Comparison of ENCODE assay signal across 8 mouse cellular contexts in the genomic region with DNA sequence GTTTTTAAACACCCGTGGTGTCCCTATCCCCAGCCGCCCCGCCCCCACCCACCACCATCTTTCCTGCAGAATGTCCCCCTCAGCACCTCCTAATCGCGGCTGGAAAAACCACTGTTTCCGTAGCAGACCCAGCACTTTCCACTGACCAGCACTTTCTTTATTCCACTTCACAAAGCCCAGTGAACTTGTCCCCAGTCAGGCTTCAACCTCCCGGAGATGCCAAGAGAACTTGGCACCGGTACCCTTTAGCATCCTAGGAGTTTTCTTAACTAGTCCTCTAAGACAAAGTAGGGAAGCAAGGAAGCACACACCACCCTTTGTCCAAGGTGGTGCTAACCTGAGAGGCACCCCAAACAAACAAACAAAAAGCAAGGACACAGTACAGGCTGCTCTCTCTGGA. TPM values are rescaled to one million over a fixed set of nuclear protein-coding genes. Genes with fewer than 3 reads are reported as not detected.
DNase-seq lines count a peak whose midpoint lies in the region; ATAC-seq and TF ChIP-seq lines count a peak whose summit lies in the region.

No protein-coding gene starts in this region.

- no peak for TF ChIP-seq POLR2A in ES-Bruce4 (IDR thresholded peaks at IDR 0.05; ENCODE audit: insufficient read depth, low read length)

- H3K4me3 ChIP-seq in ES-Bruce4 (ENCODE audit: low read depth, low read length): peak overlapping the region; percentile 56
- peak overlapping the region; percentile 62 for H3K4me3 ChIP-seq in embryonic facial prominence, embryonic 14.5 days (ENCODE audit: low read depth, low read length)
- H3K4me3 ChIP-seq in heart, postnatal 0 days (ENCODE audit: low read depth, low read length): peak overlapping the region; percentile 88
- peak overlapping the region; percentile 85 for H3K4me3 ChIP-seq in lung, embryonic 15.5 days

- peak overlapping the region; percentile 62; the same call in 1 of the 2 replicates for H3K9ac ChIP-seq in ES-Bruce4 (ENCODE audit: low read depth, poor library complexity, severe bottlenecking)
- H3K9ac ChIP-seq in embryonic facial prominence, embryonic 14.5 days (ENCODE audit: low read depth, low read length): peak overlapping the region; percentile 96
- H3K9ac ChIP-seq in heart, postnatal 0 days (replicated peaks; ENCODE audit: low read depth, low read length): peak overlapping the region; percentile 93
- peak overlapping the region; percentile 72 for H3K9ac ChIP-seq in lung, embryonic 15.5 days

- peak overlapping the region; percentile 87 for H3K4me2 ChIP-seq in embryonic facial prominence, embryonic 14.5 days (ENCODE audit: low read depth, low read length)
- H3K4me2 ChIP-seq in heart, postnatal 0 days (ENCODE audit: low read depth, low read length): peak overlapping the region; percentile 71
- peak overlapping the region; percentile 68 for H3K4me2 ChIP-seq in lung, embryonic 15.5 days

- no peak for TF ChIP-seq EP300 in ES-Bruce4 (IDR thresholded peaks at IDR 0.05; ENCODE audit: insufficient read depth, low read depth, low read length)
- TF ChIP-seq EP300 in heart, postnatal 0 days (IDR thresholded peaks at IDR 0.05; ENCODE audit: low read depth): no peak

- TF ChIP-seq CTCF in ES-Bruce4 (IDR thresholded peaks at IDR 0.05; ENCODE audit: low read depth, low read length): no peak
- TF ChIP-seq CTCF in heart, postnatal 0 days (IDR thresholded peaks at IDR 0.05; ENCODE audit: low read depth): no peak

- WGBS in embryonic facial prominence, embryonic 14.5 days: under 1% methylated on average over 7 of the region's 8 CpGs
- WGBS in heart, postnatal 0 days: 0% methylated on average over 8 of the region's 8 CpGs
- WGBS in lung, embryonic 15.5 days: under 1% methylated on average over 8 of the region's 8 CpGs

- peak; percentile 53 for DNase-seq in 3T3-L1 (ENCODE audit: low read depth, low spot score)
- no peak for DNase-seq in embryonic facial prominence, embryonic 14.5 days (ENCODE audit: low spot score)
- DNase-seq in heart, postnatal 0 days (ENCODE audit: low spot score): peak; percentile 27
- peak; percentile 28 to 51 for DNase-seq in kidney, postnatal 4 days
- peak; percentile 58 for DNase-seq in right cerebral cortex, postnatal 4 days

- no peaks in the 10 kb centered on the region for H3K9me3 ChIP-seq in ES-Bruce4 (replicated peaks; ENCODE audit: control insufficient read depth, insufficient read depth, low read length, poor library complexity, severe bottlenecking)
- no peaks in the 10 kb centered on the region for H3K9me3 ChIP-seq in embryonic facial prominence, embryonic 14.5 days (ENCODE audit: control insufficient read depth, low read length)
- no peaks in the 10 kb centered on the region for H3K9me3 ChIP-seq in heart, postnatal 0 days (replicated peaks; ENCODE audit: control insufficient read depth, low read length)
- H3K9me3 ChIP-seq in lung, embryonic 15.5 days: no peaks in the 10 kb centered on the region

- H3K36me3 ChIP-seq in ES-Bruce4 (ENCODE audit: control insufficient read depth, insufficient read depth, low read length, poor library complexity, severe bottlenecking): no peaks in the 10 kb centered on the region
- H3K36me3 ChIP-seq in embryonic facial prominence, embryonic 14.5 days (ENCODE audit: control insufficient read depth, insufficient read depth, low read length): no peaks in the 10 kb centered on the region
- H3K36me3 ChIP-seq in heart, postnatal 0 days (replicated peaks; ENCODE audit: control insufficient read depth, insufficient read depth, low read length): no peaks in the 10 kb centered on the region
- H3K36me3 ChIP-seq in lung, embryonic 15.5 days: no peaks in the 10 kb centered on the region

- H3K4me1 ChIP-seq in ES-Bruce4 (ENCODE audit: control insufficient read depth, insufficient read depth, low read length): peaks cover 2% of the 10 kb centered on the region
- H3K4me1 ChIP-seq in embryonic facial prominence, embryonic 14.5 days (ENCODE audit: control insufficient read depth, insufficient read depth, low read length): peaks cover 21% of the 10 kb centered on the region
- H3K4me1 ChIP-seq in heart, postnatal 0 days (ENCODE audit: control insufficient read depth, insufficient read depth): peaks cover 24% of the 10 kb centered on the region
- H3K4me1 ChIP-seq in lung, embryonic 15.5 days: peaks cover 36% of the 10 kb centered on the region

- H3K27ac ChIP-seq in ES-Bruce4 (ENCODE audit: insufficient read depth, low read length): no peak overlapping the region
- peak overlapping the region; percentile 100 for H3K27ac ChIP-seq in embryonic facial prominence, embryonic 14.5 days (replicated peaks; ENCODE audit: low read depth, low read length)
- H3K27ac ChIP-seq in heart, postnatal 0 days (ENCODE audit: low read depth): peak overlapping the region; percentile 98
- H3K27ac ChIP-seq in lung, embryonic 15.5 days: peak overlapping the region; percentile 100

- no peak for ATAC-seq in embryonic facial prominence, embryonic 14.5 days (ENCODE audit: low read depth)
- no peak for ATAC-seq in heart, postnatal 0 days (ENCODE audit: insufficient read depth, low read depth)
- no peak for ATAC-seq in lung, embryonic 15.5 days (ENCODE audit: borderline replicate concordance, extremely low read depth, low FRiP score, low TSS enrichment)
- no peak for ATAC-seq in monocyte, adult 5-6 weeks (replicated peaks; ENCODE audit: insufficient number of reproducible peaks, low FRiP score, low TSS enrichment, poor library complexity, severe bottlenecking)

- no peaks in the 10 kb centered on the region for H3K27me3 ChIP-seq in ES-Bruce4 (ENCODE audit: control insufficient read depth, insufficient read depth, low read length, poor library complexity, severe bottlenecking)
- H3K27me3 ChIP-seq in embryonic facial prominence, embryonic 14.5 days (replicated peaks; ENCODE audit: control insufficient read depth, insufficient read depth, low read length): no peaks in the 10 kb centered on the region
- H3K27me3 ChIP-seq in heart, postnatal 0 days (ENCODE audit: control insufficient read depth, insufficient read depth, low read length): no peaks in the 10 kb centered on the region
- H3K27me3 ChIP-seq in lung, embryonic 15.5 days: no peaks in the 10 kb centered on the region

RNA-seq across cellular contexts. Expression of a gene that starts 2.2 kb away (rescaled TPM):
- polyA plus RNA-seq in ES-Bruce4 (2011; ENCODE audit: insufficient read depth, insufficient read length, low read depth, missing spikeins): 22.6 and 24.3 TPM in 2 replicates
- 26.1 and 27.7 TPM in 2 replicates for polyA plus RNA-seq in embryonic facial prominence, embryonic 14.5 days (2014; fragmentation: Nextera tagmentation; extraction: Ambion mirVana)
- total RNA-seq in heart, postnatal 0 days (2014; rRNA removed; ENCODE audit: low replicate concordance): 8.6 and 21.3 TPM in 2 replicates
- polyA plus RNA-seq in heart, postnatal 0 days (2015; fragmentation: Nextera tagmentation; extraction: Ambion mirVana): 13.5 and 17.4 TPM in 2 replicates
- polyA plus RNA-seq in lung, embryonic 15.5 days (2015; fragmentation: Nextera tagmentation; extraction: Ambion mirVana): 23.8 and 23.9 TPM in 2 replicates
- total RNA-seq in monocyte, adult 5-6 weeks (2017): 15.9 to 26.0 TPM (median 19.5 TPM) in 3 replicates
